Mouse (Mus musculus) urinary bladder, adult 18-20 months (tissue): Measurements from ENCODE around the gene Unc93b1.
A peak's percentile ranks its signal among the peaks of the same experiment; 100 is the strongest.

Experiments
- DNase-seq, 2 experiments: peaks; one replicate each; pipeline ENCODE4 v3.0.0; 2022; ENCODE audit warnings: low spot score in 2 of 2, mixed read lengths in 2 of 2

Unc93b1 gene

GRCm38 (mm10) chr19:3913692-3914091 is 21.3 kb upstream of the Unc93b1 start:
- DNase-seq, result no peak

GRCm38 (mm10) chr19:3914535-3914934 is 20.5 kb upstream of the Unc93b1 start:
- no peak for DNase-seq

- no peak for DNase-seq
Observed at GRCm38 (mm10) chr19:3916727-3917126, 18.3 kb upstream of the Unc93b1 start.

- DNase-seq, result no peak
Observed at GRCm38 (mm10) chr19:3919928-3920327, 15.1 kb upstream of the Unc93b1 start.

- no peak for DNase-seq
Observed at GRCm38 (mm10) chr19:3922661-3923371, 12.2 kb upstream of the Unc93b1 start.

- no peak for DNase-seq
Observed at GRCm38 (mm10) chr19:3923586-3923985, 11.4 kb upstream of the Unc93b1 start.

GRCm38 (mm10) chr19:3924190-3924589 is 10.8 kb upstream of the Unc93b1 start:
- DNase-seq, result no peak

- DNase-seq, result no peak
Observed at GRCm38 (mm10) chr19:3924868-3925267, 10.1 kb upstream of the Unc93b1 start.

- no peak for DNase-seq
Observed at GRCm38 (mm10) chr19:3925859-3926258, 9.1 kb upstream of the Unc93b1 start.

GRCm38 (mm10) chr19:3926279-3926678 is 8.7 kb upstream of the Unc93b1 start:
- no peak for DNase-seq

GRCm38 (mm10) chr19:3926685-3927084 is 8.3 kb upstream of the Unc93b1 start:
- no peak for DNase-seq

- DNase-seq, result no peak
Observed at GRCm38 (mm10) chr19:3927989-3928388, 7.0 kb upstream of the Unc93b1 start.

GRCm38 (mm10) chr19:3928779-3929178 is 6.2 kb upstream of the Unc93b1 start:
- no peak for DNase-seq

GRCm38 (mm10) chr19:3929211-3929941 is 5.6 kb upstream of the Unc93b1 start, which contains the start of gene Aldh3b1:
Aldh3b1 (minus strand) TSS chr19:3929808.
- DNase-seq, result peak; percentile 71 to 78

GRCm38 (mm10) chr19:3930262-3931057 is 4.5 kb upstream of the Unc93b1 start:
- no peak for DNase-seq

GRCm38 (mm10) chr19:3931716-3932115 is 3.3 kb upstream of the Unc93b1 start:
- no peak for DNase-seq

- peak; percentile 33 to 56 for DNase-seq
Observed at GRCm38 (mm10) chr19:3935896-3936850, 1.2 kb downstream of the Unc93b1 start.

- DNase-seq, result no peak
Observed at GRCm38 (mm10) chr19:3942315-3942714, 7.3 kb downstream of the Unc93b1 start.

GRCm38 (mm10) chr19:3942986-3943735 is 8.2 kb downstream of the Unc93b1 start:
- peak in 1 of 2 experiments; percentile 31 for DNase-seq

- DNase-seq, result no peak
Observed at GRCm38 (mm10) chr19:3945872-3946564, 11.0 kb downstream of the Unc93b1 start.
